Comparison of ENCODE assay signal across 15 mouse cellular contexts in the genomic region with DNA sequence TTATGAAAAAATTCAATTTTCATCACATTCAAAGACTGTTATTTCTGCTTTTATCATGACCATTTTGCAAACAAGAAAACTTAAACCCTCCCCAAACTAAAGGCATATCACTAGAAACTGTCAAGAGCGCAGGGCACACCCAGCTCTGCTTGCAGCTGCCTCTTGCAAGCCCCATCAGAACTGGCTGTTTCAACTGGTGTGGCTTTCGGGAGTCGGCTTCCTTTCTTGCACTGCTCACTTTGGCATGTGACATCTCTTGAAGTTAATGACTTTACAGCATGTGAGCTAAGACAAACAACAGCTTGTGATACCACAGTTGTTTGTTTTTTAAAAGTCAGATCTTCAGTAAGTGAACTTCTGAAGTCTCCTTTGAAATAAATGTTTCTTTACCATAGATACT.
DNase-seq lines count a peak whose midpoint lies in the region; ATAC-seq and TF ChIP-seq lines count a peak whose summit lies in the region.
"Had no signal": no experiment of that assay in that cellular context is flagged by ENCODE, and none has a peak within 500 bp of the region (broad histone marks: within the 10 kb centered on the region; RNA-seq: fewer than 3 reads in every experiment).

No protein-coding gene starts in this region.

- no peaks in the 10 kb centered on the region for H3K27me3 ChIP-seq in hindbrain, postnatal 0 days (ENCODE audit: insufficient read depth, low read length)
- H3K27me3 ChIP-seq: embryonic facial prominence, embryonic 12.5 days; forebrain, embryonic 15.5 days; heart, embryonic 13.5 days; midbrain, embryonic 15.5 days had no signal

- H3K27ac ChIP-seq in hindbrain, postnatal 0 days: no peak overlapping the region
- H3K27ac ChIP-seq: embryonic facial prominence, embryonic 12.5 days; forebrain, embryonic 15.5 days; heart, embryonic 13.5 days; liver, embryonic 14.5 days; midbrain, embryonic 15.5 days had no signal

- no peak overlapping the region for H3K4me2 ChIP-seq in hindbrain, postnatal 0 days (ENCODE audit: low read depth, low read length)
- H3K4me2 ChIP-seq: embryonic facial prominence, embryonic 12.5 days; forebrain, embryonic 15.5 days; heart, embryonic 13.5 days; midbrain, embryonic 15.5 days had no signal

- TF ChIP-seq CTCF in lung, adult 2 months (IDR thresholded peaks at IDR 0.05; ENCODE audit: insufficient read depth, low read length): no peak
- TF ChIP-seq CTCF in hindbrain, postnatal 0 days (IDR thresholded peaks at IDR 0.05; ENCODE audit: low read depth): no peak

- no peak overlapping the region for H3K9ac ChIP-seq in hindbrain, postnatal 0 days (replicated peaks; ENCODE audit: low read length)
- H3K9ac ChIP-seq: embryonic facial prominence, embryonic 12.5 days; forebrain, embryonic 15.5 days; heart, embryonic 13.5 days; liver, embryonic 14.5 days; midbrain, embryonic 15.5 days had no signal

- H3K4me1 ChIP-seq in lung, adult 2 months (ENCODE audit: control insufficient read depth, insufficient read depth, low read length): no peaks in the 10 kb centered on the region; the same call in 1 of the 2 replicates
- H3K4me1 ChIP-seq in hindbrain, postnatal 0 days (ENCODE audit: insufficient read depth, low read length): no peaks in the 10 kb centered on the region
- H3K4me1 ChIP-seq: midbrain, embryonic 15.5 days had no signal

- 32% methylated on average over 3 of the region's 3 CpGs for WGBS in lung, adult 2 months
- WGBS in hindbrain, postnatal 0 days: 80% methylated on average over 3 of the region's 3 CpGs

- peak; percentile 11 to 28 for DNase-seq in lung, adult 18-20 months
- DNase-seq in lung, adult 2 months: no peak
- peak; percentile 44 to 60 for DNase-seq in heart, adult 9 months (ENCODE audit: low spot score in 2 of 2)
- peak; percentile 25 for DNase-seq in lung, postnatal 14 days
- peak; percentile 51 for DNase-seq in thymus, postnatal 4 days
- no peak for DNase-seq in hindbrain, postnatal 0 days (ENCODE audit: low spot score)
- no peak for DNase-seq in cerebellum, adult 11-12 months
- DNase-seq in left cerebral cortex, postnatal 14 days (ENCODE audit: low spot score in 2 of 2): no peak
- DNase-seq: cerebellum, adult 9-10 months had no signal

- H3K9me3 ChIP-seq in hindbrain, postnatal 0 days (ENCODE audit: low read length): no peaks in the 10 kb centered on the region
- H3K9me3 ChIP-seq: embryonic facial prominence, embryonic 12.5 days; forebrain, embryonic 15.5 days; heart, embryonic 13.5 days; midbrain, embryonic 15.5 days had no signal

- H3K4me3 ChIP-seq in lung, adult 2 months (replicated peaks; ENCODE audit: extremely low read depth, low read depth, low read length): no peak overlapping the region
- H3K4me3 ChIP-seq in hindbrain, postnatal 0 days (ENCODE audit: low read length): no peak overlapping the region
- H3K4me3 ChIP-seq: embryonic facial prominence, embryonic 12.5 days; forebrain, embryonic 15.5 days; heart, embryonic 13.5 days; midbrain, embryonic 15.5 days had no signal

- no peak for TF ChIP-seq POLR2A in lung, adult 2 months (IDR thresholded peaks at IDR 0.05; ENCODE audit: borderline replicate concordance, extremely low read depth, low read depth, low read length)

- intact Hi-C loops in left cerebral cortex, postnatal 14 days (cut with DNase I): no loop called here

- no peak for ATAC-seq in hindbrain, postnatal 0 days
- ATAC-seq: forebrain, embryonic 15.5 days; inflammation-experienced regulatory T-cells, adult 6 months; midbrain, embryonic 15.5 days had no signal

- H3K36me3 ChIP-seq in hindbrain, postnatal 0 days (ENCODE audit: insufficient read depth, low read length): no peaks in the 10 kb centered on the region; the same call in 1 of the 2 replicates
- H3K36me3 ChIP-seq: embryonic facial prominence, embryonic 12.5 days; midbrain, embryonic 15.5 days had no signal

Comparison
In these comparisons a context has a peak if more than half of its experiments do, and no peak if none do; other contexts are left out.
1. DNase-seq: peak in lung, adult 18-20 months (2 of 2), heart, adult 9 months (2 of 2), lung, postnatal 14 days (single experiment) and thymus, postnatal 4 days (single experiment); none in lung, adult 2 months (single experiment), hindbrain, postnatal 0 days (single experiment), cerebellum, adult 11-12 months (single experiment) and left cerebral cortex, postnatal 14 days (0 of 2).